Mouse (Mus musculus) erythroblast, adult 5-6 weeks (primary cell): Measurements from ENCODE around the gene Grb2. TPM values are rescaled to one million over a fixed set of nuclear protein-coding genes. Genes with fewer than 3 reads are reported as not detected.

Experiments
- ATAC-seq: replicated peaks from 2 replicates; pipeline ENCODE4 v1.8.0; 2016; ENCODE audit warnings: moderate number of reproducible peaks, mild to moderate bottlenecking, moderate TSS enrichment, inconsistent platforms; ENCODE audit not compliant: poor library complexity, low FRiP score, severe bottlenecking
- total RNA-seq, 2 experiments: library from RNA; stranded (forward) in 1 of 2; stranded (reverse) in 1 of 2; fragments of 150-400 nt in 1 of 2; fragments of 200-764, 138-1000 nt in 1 of 2; gene quantifications; 2 replicates each; pipeline versions ENCODE4 v1.2.3 to v1.2.4; 2015 to 2017; ENCODE audit warnings: low replicate concordance in 2 of 2

Gene Grb2
- total RNA-seq, 2 experiments from 2014 or later = 21.9 to 34.4 TPM

- ATAC-seq = no peak
Measured at GRCm38 (mm10) chr11:115691013-115691412, 17.4 kb downstream of the Grb2 start.

GRCm38 (mm10) chr11:115690356-115690755 lies 18.0 kb downstream of the Grb2 start:
- no peak for ATAC-seq

- no peak for ATAC-seq
Measured at GRCm38 (mm10) chr11:115689137-115689915, 19.1 kb downstream of the Grb2 start.

- ATAC-seq = no peak
Measured at GRCm38 (mm10) chr11:115686369-115686768, 22.0 kb downstream of the Grb2 start.

- ATAC-seq = no peak
Measured at GRCm38 (mm10) chr11:115685954-115686353, 22.4 kb downstream of the Grb2 start.

- no peak for ATAC-seq
Measured at GRCm38 (mm10) chr11:115684877-115685276, 23.5 kb downstream of the Grb2 start.

- no peak for ATAC-seq
Measured at GRCm38 (mm10) chr11:115683326-115683725, 25.1 kb downstream of the Grb2 start.

- no peak for ATAC-seq
Measured at GRCm38 (mm10) chr11:115682411-115682810, 26.0 kb downstream of the Grb2 start.

- no peak for ATAC-seq
Measured at GRCm38 (mm10) chr11:115679554-115680238, 28.7 kb downstream of the Grb2 start.

- ATAC-seq = no peak
Measured at GRCm38 (mm10) chr11:115678861-115679260, 29.5 kb downstream of the Grb2 start.

- ATAC-seq = no peak
Measured at GRCm38 (mm10) chr11:115677511-115677910, 30.9 kb downstream of the Grb2 start.

- ATAC-seq = no peak
Measured at GRCm38 (mm10) chr11:115676738-115677137, 31.7 kb downstream of the Grb2 start.

- ATAC-seq = no peak
Measured at GRCm38 (mm10) chr11:115674235-115674865, 34.0 kb downstream of the Grb2 start.

GRCm38 (mm10) chr11:115673471-115674234 lies 34.7 kb downstream of the Grb2 start:
- no peak for ATAC-seq

- ATAC-seq = no peak
Measured at GRCm38 (mm10) chr11:115672226-115672987, 36.0 kb downstream of the Grb2 start.

- no peak for ATAC-seq
Measured at GRCm38 (mm10) chr11:115670451-115671050, 37.8 kb downstream of the Grb2 start.

- no peak for ATAC-seq
Measured at GRCm38 (mm10) chr11:115663676-115664335, 44.6 kb downstream of the Grb2 start.

GRCm38 (mm10) chr11:115660376-115660775 lies 48.0 kb downstream of the Grb2 start:
- ATAC-seq = no peak
